Mouse (Mus musculus) layer of hippocampus, postnatal 14 days (tissue): ENCODE measurements around the gene Sfxn5. TPM values are rescaled to one million over a fixed set of nuclear protein-coding genes. Genes with fewer than 3 reads are reported as not detected.

Experiments
- DNase-seq, 2 experiments: peaks; one replicate each; pipeline ENCODE4 v3.0.0; 2021 to 2022; ENCODE audit warnings: low spot score in 2 of 2, mixed read lengths in 1 of 2
- total RNA-seq, 2 experiments: library from RNA; stranded (reverse); gene quantifications; 2 replicates each; pipeline ENCODE4 v1.2.3; 2021

Gene Sfxn5
- total RNA-seq, 2 experiments from 2014 or later: 154 to 171 TPM

- no peak for DNase-seq
Measured at GRCm38 (mm10) chr6:85293255-85294003, 39.8 kb downstream of the Sfxn5 start.

- no peak for DNase-seq
Measured at GRCm38 (mm10) chr6:85290869-85291824, 42.1 kb downstream of the Sfxn5 start.

- DNase-seq: no peak
Measured at GRCm38 (mm10) chr6:85288193-85288857, 44.9 kb downstream of the Sfxn5 start.

GRCm38 (mm10) chr6:85286283-85287047 lies 46.8 kb downstream of the Sfxn5 start:
- no peak for DNase-seq

- DNase-seq: no peak
Measured at GRCm38 (mm10) chr6:85280871-85281270, 52.4 kb downstream of the Sfxn5 start.

GRCm38 (mm10) chr6:85276571-85276970 lies 56.7 kb downstream of the Sfxn5 start:
- peak in 1 of 2 experiments; percentile 43 for DNase-seq

- DNase-seq: no peak
Measured at GRCm38 (mm10) chr6:85272436-85272835, 60.8 kb downstream of the Sfxn5 start.

- DNase-seq: no peak
Measured at GRCm38 (mm10) chr6:85266060-85266459, 67.2 kb downstream of the Sfxn5 start.

- no peak for DNase-seq
Measured at GRCm38 (mm10) chr6:85264982-85265518, 68.2 kb downstream of the Sfxn5 start.

- peak in 1 of 2 experiments; percentile 45 for DNase-seq
Measured at GRCm38 (mm10) chr6:85262865-85263515, 70.2 kb downstream of the Sfxn5 start.

- peak in 1 of 2 experiments; percentile 73 for DNase-seq
Measured at GRCm38 (mm10) chr6:85259094-85259630, 74.1 kb downstream of the Sfxn5 start.

- no peak for DNase-seq
Measured at GRCm38 (mm10) chr6:85255578-85255977, 77.6 kb downstream of the Sfxn5 start.

GRCm38 (mm10) chr6:85253994-85254541 lies 79.2 kb downstream of the Sfxn5 start:
- DNase-seq: no peak

- DNase-seq: no peak
Measured at GRCm38 (mm10) chr6:85253275-85253674, 79.9 kb downstream of the Sfxn5 start.

- DNase-seq: no peak
Measured at GRCm38 (mm10) chr6:85252251-85253058, 80.8 kb downstream of the Sfxn5 start.

- no peak for DNase-seq
Measured at GRCm38 (mm10) chr6:85250811-85251241, 82.4 kb downstream of the Sfxn5 start.

- no peak for DNase-seq
Measured at GRCm38 (mm10) chr6:85249821-85250220, 83.4 kb downstream of the Sfxn5 start.

GRCm38 (mm10) chr6:85239044-85239489 lies 94.2 kb downstream of the Sfxn5 start:
- peak in 1 of 2 experiments; percentile 60 for DNase-seq
